Mouse (Mus musculus) small intestine, adult 2 months (tissue): ENCODE results near the gene Slc16a5.
"Not testable (repeated sequence)": the region's sequence is repeated elsewhere in the genome, so short reads cannot be mapped to it uniquely, and the experiment has no call there.

Experiments
- CTCF ChIP-seq: fragments of 200-500 bp; IDR thresholded peaks from 2 replicates; pipeline ENCODE4 v1.5.1; 2012; ENCODE audit warnings: low read depth, mild to moderate bottlenecking, control low read depth, inconsistent platforms, low read length, moderate library complexity, mixed read lengths; ENCODE audit not compliant: insufficient replicate concordance, insufficient read length; ENCODE audit errors: extremely low read depth
- POLR2A ChIP-seq: fragments of 200-500 bp; IDR thresholded peaks from 2 replicates; pipeline ENCODE4 v1.6.1; 2012; ENCODE audit warnings: low read depth, mild to moderate bottlenecking, control low read depth, inconsistent platforms, low read length, moderate library complexity

DNA sequence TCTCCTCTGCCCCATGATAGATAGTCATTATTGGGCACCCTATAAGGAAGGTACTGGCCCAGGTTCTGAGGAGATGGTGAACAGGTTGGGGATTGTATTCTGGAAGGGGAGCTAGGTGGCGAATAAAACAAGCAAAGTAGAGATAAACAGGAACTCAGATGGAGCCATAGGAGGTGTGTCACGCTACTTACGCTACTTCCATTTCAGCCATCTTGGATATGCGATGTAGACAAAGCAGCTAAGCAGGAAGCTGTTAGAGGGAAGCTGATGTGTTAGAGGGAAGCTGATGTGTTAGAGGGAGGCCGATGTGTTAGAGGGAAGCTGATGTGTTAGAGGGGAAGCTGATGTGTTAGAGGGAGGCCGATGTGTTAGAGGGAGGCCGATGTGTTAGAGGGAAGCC is 15.1 kb downstream of the Slc16a5 start:
- TF ChIP-seq CTCF, POLR2A: not testable (repeated sequence)
